Comparison of ENCODE assay signal across 8 mouse cellular contexts in genomic region chr15:85686641-85687395, GRCm38 (mm10). TPM values are rescaled to one million over a fixed set of nuclear protein-coding genes. Genes with fewer than 3 reads are reported as not detected.
DNase-seq lines count a peak whose midpoint lies in the region; ATAC-seq lines count a peak whose summit lies in the region.
"Had no signal": no experiment of that assay in that cellular context is flagged by ENCODE, and none has a peak within 500 bp of the region (broad histone marks: within the 10 kb centered on the region; RNA-seq: fewer than 3 reads in every experiment).

No protein-coding gene starts in this region.

- no peak overlapping the region for H3K4me2 ChIP-seq in forebrain, embryonic 14.5 days (ENCODE audit: low read length)
- no peak overlapping the region for H3K4me2 ChIP-seq in midbrain, embryonic 15.5 days
- H3K4me2 ChIP-seq: liver, embryonic 15.5 days had no signal

- DNase-seq in 3134 (ENCODE audit: extremely low read depth, insufficient read length, low spot score) (peak; percentile 88), NIH3T3 (ENCODE audit: low read depth) (peak; percentile 93)
- DNase-seq in forebrain, embryonic 14.5 days (ENCODE audit: low spot score) = peak; percentile 76
- DNase-seq in heart, postnatal 25 days (ENCODE audit: low spot score) = peak; percentile 74
- DNase-seq in kidney, postnatal 36 days = peak; percentile 83 to 90
- no peak for DNase-seq in thymus, postnatal 10 days (ENCODE audit: low spot score in 2 of 2)

- H3K27ac ChIP-seq in forebrain, embryonic 14.5 days (ENCODE audit: low read depth, low read length) = peak overlapping the region; percentile 23; the same call in 1 of the 2 replicates
- H3K27ac ChIP-seq in midbrain, embryonic 15.5 days = peak overlapping the region; percentile 64
- H3K27ac ChIP-seq: liver, embryonic 15.5 days had no signal

- H3K9ac ChIP-seq in forebrain, embryonic 14.5 days (ENCODE audit: low read length) = no peak overlapping the region
- no peak overlapping the region for H3K9ac ChIP-seq in midbrain, embryonic 15.5 days
- H3K9ac ChIP-seq: liver, embryonic 15.5 days had no signal

- peaks cover 7% of the 10 kb centered on the region; the same call in 1 of the 2 replicates for H3K4me1 ChIP-seq in forebrain, embryonic 14.5 days (ENCODE audit: control insufficient read depth, insufficient read depth, low read length)
- H3K4me1 ChIP-seq in midbrain, embryonic 15.5 days = peaks cover 51% of the 10 kb centered on the region
- H3K4me1 ChIP-seq: liver, embryonic 15.5 days had no signal

- peaks cover 87% of the 10 kb centered on the region for H3K36me3 ChIP-seq in forebrain, embryonic 14.5 days (ENCODE audit: control insufficient read depth, insufficient read depth, low read length)
- H3K36me3 ChIP-seq in midbrain, embryonic 15.5 days (replicated peaks) = 0 out of 2 replicates have a peak, but pooled peaks cover 14% of the 10 kb centered on the region
- H3K36me3 ChIP-seq: liver, embryonic 15.5 days had no signal

- no peaks in the 10 kb centered on the region for H3K9me3 ChIP-seq in forebrain, embryonic 14.5 days (replicated peaks; ENCODE audit: control insufficient read depth, low read length)
- H3K9me3 ChIP-seq in midbrain, embryonic 15.5 days = no peaks in the 10 kb centered on the region
- H3K9me3 ChIP-seq: liver, embryonic 15.5 days had no signal

- H3K27me3 ChIP-seq in forebrain, embryonic 14.5 days (replicated peaks; ENCODE audit: control insufficient read depth, insufficient read depth, low read length) = no peaks in the 10 kb centered on the region
- no peaks in the 10 kb centered on the region for H3K27me3 ChIP-seq in midbrain, embryonic 15.5 days (replicated peaks)
- H3K27me3 ChIP-seq: liver, embryonic 15.5 days had no signal

- H3K4me3 ChIP-seq in forebrain, embryonic 14.5 days (ENCODE audit: low read depth, low read length) = no peak overlapping the region
- H3K4me3 ChIP-seq in midbrain, embryonic 15.5 days = no peak overlapping the region
- H3K4me3 ChIP-seq: liver, embryonic 15.5 days had no signal

- intact Hi-C loops in heart, postnatal 25 days (cut with DNase I) = no loop called here

- ATAC-seq in forebrain, embryonic 14.5 days = peak; percentile 81
- ATAC-seq in midbrain, embryonic 15.5 days (replicated peaks) = peak; percentile 85

- 58% methylated on average over 11 of the region's 11 CpGs for WGBS in forebrain, embryonic 14.5 days
- WGBS in midbrain, embryonic 15.5 days = 57% methylated on average over 11 of the region's 11 CpGs

RNA-seq across cellular contexts. Expression of gene Ppara, which starts 48.0 kb away (rescaled TPM):
- 0.67 and 0.73 TPM in 2 replicates for polyA plus RNA-seq in forebrain, embryonic 14.5 days (2014; fragmentation: Nextera tagmentation; extraction: Ambion mirVana)
- 10 to 100 TPM; 44.7 to 58.8 TPM for total RNA-seq in heart, postnatal 25 days (2021)
- polyA plus RNA-seq in midbrain, embryonic 15.5 days (2015; fragmentation: Nextera tagmentation; extraction: Ambion mirVana) = 1.3 and 2.2 TPM in 2 replicates

Comparison
In these comparisons a context has a peak if more than half of its experiments do, and no peak if none do; other contexts are left out.
1. DNase-seq: peak in 3134 (single experiment), NIH3T3 (single experiment), forebrain, embryonic 14.5 days (single experiment), heart, postnatal 25 days (single experiment) and kidney, postnatal 36 days (2 of 2); none in thymus, postnatal 10 days (0 of 2).